Mouse (Mus musculus) frontal cortex, adult 2 months (tissue): ENCODE measurements around the gene Jtb. TPM values are rescaled to one million over a fixed set of nuclear protein-coding genes. Genes with fewer than 3 reads are reported as not detected.

Experiments
- DNase-seq, 2 experiments: peaks; one replicate each; pipeline ENCODE4 v3.0.0; 2022; ENCODE audit warnings: low spot score in 1 of 2; ENCODE audit errors: extremely low spot score in 1 of 2
- polyA plus RNA-seq: library from polyadenylated mRNA; depleted of rRNA; stranded (reverse); fragments of >200 nt; gene quantifications from 2 replicates; pipeline ENCODE4 v1.2.3, GENCODE M21; 2012

Gene Jtb
- polyA plus RNA-seq, 1 experiment: 57.6 TPM

DNA sequence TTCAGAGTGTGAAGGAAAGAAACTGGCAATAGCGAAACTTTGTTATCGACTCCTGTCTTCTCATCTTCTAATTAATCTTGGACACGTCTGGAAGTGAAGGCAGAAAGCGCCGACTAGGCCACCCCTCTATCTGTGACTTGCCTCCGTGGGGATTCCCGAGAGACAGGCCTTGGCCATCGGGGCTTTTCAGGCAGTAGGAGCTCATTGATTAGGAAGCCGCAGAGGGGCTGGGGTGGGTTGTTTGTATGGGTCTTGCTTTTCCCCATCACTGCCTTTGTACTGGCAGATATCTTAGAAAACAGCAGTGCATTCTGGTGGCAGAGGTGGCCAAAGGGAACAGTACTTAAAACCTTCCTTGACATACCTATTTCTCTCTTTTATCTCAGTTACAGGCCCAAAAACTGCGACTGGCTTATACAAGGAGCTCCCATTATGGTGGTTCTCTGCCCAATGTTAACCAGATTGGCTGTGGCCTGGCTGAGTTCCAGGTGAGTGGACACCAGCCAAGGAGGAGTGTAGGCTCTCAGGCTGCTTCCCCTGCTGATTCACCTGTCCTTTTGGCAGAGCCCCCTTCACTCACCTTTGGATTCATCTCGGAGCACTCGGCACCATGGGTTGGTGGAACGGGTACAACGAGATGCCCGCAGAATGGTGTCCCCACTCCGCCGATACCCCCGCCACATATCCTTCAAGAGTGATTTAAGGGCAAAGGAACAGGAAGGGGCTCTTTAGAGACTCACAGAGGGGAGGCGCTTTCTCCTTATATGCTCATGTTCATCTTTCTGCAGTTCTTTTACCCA, 25.5 kb downstream of the Jtb start:
- DNase-seq: no peak

DNA sequence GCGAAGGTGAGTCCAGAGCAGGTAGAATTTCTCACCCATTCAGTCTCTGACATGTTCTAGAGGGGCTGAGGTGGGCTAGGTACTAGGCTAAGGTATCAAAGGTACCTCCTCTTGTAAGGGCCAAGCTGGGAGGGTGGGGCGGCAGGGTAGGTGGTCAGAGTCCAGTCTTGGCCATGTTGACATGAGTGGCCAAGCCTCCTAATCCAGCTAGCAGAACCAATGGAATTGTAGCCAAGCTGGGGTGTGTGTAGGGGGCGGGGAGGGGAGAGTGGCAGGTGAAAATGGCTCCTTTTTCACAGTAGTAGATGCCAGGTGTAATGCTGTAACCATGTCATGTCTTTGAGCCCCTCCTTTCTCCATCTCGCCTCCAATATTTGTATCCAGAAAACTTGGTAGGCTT, 27.1 kb downstream of the Jtb start:
- no peak for DNase-seq

DNA sequence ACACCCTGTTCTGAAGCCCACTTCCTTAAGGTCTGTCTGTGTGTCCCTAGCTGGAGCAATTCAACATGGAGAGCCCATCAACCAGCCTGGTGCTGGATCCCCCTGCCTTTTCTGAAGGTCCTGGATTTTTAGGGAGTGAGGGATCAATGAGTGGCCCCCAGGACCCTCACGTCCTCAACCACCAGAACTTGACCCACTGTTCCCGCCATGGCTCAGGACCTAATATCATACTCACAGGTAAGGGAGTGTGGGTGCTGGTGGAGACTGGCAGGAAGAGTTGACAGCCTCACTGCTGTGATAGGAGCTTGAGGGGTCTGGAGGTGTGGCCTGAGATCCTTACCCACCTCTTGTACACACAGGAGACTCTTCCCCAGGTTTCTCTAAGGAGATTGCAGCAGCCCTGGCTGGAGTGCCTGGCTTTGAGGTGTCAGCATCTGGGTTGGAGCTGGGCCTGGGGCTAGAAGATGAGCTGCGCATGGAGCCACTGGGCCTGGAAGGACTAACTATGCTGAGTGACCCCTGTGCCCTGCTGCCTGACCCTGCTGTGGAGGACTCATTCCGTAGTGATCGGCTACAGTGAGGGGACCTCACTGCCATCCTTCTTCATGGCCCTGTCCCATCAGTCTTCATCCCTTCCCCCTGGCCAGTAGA, 31.8 kb downstream of the Jtb start:
- no peak for DNase-seq

DNA sequence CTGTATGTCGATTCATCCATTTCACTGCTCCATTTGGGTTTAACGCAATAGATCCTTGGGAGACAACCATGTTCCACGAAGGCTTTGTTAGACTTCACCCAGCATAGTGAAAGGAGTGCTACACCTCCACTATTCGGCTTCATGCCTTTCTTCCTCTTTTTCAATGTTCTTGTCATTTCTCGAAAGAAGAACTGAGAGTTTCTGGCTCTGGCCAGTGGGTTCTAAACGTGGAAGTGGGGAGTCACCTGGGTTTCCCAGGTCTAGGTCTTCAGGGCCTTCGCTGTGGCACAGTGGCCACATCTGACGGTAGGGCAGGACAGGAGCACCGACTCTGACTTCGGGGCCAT, 33.3 kb downstream of the Jtb start:
- no peak for DNase-seq

DNA sequence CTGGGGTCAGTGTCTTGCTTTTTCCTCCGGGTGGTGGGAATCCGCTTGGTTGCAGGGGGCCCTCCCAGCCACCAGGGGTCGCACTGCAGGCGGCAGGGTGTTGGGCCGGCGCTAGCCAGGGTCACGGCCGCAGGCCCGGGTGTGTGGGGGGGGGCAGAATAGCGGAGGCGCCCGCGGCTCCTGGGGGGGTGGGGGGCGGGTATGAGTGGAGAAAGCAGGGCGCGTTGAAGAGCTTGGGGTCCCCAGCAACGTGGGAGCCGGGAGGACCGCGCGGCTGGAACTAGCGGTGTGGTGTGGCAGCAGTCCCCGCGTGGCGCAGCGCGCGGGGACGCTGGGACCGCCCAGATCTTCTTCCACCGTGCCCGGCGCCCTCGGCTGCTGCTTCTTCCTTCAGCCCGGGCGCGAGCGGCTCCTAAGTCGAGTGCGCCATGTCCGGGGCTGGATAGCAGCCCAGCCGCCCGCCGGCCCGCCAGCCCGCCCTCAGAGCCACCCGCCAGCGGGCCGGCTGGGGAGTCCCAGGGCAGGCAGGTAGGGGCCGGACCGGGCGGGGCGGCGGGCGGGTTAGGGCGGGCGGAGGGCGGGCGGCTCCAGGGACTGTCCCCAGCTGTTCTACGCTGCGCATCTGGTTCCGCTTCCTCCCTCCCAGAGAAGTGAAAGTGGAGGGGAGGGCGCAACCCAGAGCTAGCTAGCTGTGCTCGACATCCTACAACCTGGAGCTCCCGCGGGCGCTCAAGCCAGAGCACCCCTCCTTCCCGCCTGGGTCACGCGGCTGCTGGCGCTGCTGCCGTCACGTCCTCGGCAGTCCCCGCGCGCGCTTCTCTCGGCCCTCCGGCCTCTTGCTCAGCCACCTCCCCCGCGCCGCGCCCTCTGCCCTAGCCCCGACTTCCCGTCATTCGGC, 33.9 kb downstream of the Jtb start, which contains the start of gene Dennd4b:
Gene Dennd4b, plus strand, starts transcription at position 152 of the 898 bp plus-strand sequence.
- peak; percentile 72 to 94 for DNase-seq

DNA sequence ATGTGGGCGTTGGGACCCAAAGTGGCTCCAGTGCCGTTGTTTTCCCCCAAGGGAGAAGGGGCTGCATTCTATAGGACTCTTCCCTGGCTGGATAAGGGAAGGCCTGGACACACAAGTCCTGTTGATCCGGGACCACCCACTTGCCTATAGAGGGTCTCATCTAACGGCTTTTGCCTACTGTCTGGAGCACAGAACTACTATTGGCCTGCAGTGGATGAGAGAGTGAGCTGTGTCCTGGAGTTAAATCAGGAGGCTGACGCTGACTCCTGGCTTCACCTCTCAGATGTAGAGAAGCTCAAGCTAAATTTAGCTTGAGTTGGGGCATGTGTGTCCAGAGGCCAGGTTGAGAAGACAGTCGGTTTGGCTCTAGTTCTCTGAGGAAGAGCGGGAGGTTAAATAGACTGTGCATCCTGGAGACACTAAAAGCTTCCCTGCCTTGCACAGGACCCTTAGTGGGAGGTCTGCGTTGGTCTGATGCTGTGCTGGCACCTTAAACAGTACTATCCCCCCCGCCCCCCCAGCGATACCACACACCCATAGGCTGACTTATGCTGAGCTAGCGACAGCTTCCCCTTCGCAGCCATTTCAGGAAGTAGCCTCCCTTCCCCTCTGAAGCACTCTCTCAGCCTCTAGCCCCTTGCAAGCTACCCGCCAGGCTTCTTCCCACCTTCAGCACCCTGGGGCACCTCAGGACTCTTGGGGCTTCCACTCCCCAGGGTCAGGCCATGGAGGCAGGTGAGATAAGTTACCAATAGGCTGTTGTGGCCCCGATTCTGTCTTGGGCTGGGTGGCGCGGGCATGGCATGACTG, 34.7 kb downstream of the Jtb start:
- DNase-seq: no peak

DNA sequence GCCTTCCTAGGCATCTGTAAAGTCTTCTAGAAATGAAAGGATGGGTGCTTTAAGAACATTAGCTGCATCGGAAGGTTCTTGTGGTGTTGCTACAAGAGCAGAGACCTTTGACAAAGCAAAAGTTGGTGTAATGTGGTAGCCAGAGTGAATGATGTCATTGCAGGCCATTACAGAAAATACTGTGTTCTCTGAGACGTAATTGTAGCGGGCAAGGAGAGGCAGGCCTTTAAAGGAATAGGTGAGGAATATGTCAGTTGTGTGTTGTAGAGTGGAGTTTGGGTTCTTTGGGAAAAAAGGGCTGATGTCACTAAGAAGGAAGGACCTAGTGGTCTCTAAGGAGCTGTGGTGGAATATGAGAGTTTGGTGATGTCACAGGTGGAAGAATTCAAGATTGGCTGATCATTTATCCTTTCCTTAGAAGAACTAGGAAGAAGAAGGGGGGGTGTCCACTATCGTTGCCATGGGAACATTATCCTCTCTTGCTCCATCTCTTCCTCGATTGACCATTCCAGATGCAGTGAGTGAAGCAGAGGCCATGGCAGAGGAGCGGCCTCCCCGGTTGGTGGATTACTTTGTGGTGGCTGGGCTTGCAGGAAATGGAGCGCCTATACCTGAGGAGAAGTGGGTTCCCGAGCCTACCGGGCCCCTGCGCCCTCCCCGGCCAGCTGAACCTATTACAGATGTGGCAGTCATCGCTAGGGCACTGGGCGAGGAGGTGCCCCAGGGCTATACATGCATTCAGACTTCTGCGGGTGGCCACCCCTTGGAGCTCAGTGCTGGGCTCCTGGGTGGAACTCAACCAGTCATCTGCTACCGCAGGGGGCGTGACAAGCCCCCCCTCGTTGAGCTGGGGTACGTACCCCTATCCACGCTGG, 35.7 kb downstream of the Jtb start:
- no peak for DNase-seq

DNA sequence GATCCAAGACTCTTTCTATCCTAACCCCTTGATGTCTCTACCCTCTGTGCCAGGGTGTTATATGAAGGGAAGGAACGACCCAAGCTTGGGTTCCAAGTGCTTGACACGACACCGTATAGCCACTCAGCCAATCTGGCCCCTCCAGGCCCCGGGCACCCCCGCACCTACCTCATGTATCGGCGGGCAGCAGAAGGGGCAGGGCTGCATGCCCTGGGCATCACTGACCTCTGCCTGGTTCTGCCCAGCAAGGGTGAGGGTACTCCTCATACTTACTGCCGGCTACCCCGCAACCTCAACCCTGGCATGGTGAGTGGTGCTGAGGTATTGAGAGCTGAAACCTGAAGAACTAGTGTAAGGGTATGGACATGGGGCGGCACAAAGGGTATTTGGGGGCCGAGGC, 36.8 kb downstream of the Jtb start:
- no peak for DNase-seq

DNA sequence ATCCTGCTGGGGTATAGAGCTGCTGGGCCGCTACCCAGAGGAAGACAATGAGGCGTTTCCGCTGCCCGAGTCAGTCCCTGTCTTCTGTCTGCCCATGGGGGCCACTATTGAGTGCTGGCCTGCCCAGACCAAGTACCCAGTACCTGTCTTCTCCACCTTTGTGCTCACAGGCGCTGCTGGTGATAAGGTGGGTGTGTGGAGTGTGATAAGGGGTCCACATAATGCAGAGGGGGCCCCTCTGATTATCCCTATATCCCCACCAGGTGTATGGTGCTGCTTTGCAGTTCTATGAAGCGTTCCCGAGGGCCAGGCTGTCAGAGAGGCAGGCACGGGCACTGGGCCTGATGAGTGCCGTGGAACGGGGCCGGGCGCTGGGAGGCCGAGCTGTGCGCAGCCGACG, 37.6 kb downstream of the Jtb start:
- DNase-seq: no peak

DNA sequence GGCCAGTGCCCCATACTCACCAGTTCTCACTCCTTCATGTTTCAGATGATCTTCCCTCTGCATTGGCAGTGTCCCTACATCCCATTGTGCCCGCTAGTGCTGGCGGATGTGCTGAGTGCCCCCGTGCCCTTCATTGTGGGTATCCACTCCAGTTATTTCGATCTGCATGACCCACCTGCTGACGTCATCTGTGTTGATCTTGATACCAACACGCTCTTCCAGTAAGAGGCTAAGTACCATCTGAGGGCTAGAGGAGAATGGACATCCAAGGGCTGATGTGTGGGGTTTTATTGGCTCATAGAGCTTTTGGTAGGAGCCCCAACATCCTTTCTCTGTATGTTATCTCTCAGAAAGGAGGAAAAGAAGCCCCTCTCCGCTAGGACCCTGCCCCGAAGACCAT, 39.4 kb downstream of the Jtb start:
- DNase-seq: no peak

DNA sequence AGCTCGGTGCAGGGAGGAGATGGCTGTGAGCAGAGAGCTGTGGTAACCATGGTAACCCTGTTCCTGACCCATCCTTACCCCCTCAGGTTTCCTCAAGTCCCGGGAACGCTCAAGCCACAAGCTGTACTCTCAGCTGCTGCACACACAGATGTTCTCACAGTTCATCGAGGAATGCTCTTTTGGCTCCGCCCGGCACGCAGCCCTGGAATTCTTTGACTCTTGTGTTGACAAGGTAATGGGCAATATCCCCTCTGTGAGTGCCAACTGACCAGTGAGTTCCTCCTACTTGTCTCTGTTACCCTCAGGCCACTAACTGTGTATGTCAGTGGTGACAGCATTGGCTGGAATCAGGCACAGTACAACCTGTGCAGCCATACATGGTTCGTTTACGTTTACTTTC, 40.8 kb downstream of the Jtb start:
- DNase-seq: no peak

DNA sequence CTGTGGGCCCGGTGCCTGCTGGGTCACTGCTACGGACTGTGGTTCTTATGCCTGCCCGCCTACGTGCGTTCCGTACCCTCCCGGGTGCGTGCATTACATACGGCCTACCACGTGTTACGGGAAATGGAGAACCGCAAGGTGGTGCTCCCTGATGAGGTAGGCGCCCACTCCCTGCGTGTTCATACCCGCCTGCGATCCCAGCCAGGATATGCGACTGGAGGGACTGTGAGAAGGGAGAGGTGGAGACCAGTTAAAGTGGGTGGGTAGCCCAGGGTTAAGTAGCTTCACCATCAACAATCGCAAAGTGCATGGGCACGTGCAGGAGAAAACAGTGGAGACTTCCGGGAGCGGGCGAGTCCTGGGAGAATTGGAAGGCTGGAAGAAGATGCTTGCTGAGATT, 42.5 kb downstream of the Jtb start:
- DNase-seq: no peak

DNA sequence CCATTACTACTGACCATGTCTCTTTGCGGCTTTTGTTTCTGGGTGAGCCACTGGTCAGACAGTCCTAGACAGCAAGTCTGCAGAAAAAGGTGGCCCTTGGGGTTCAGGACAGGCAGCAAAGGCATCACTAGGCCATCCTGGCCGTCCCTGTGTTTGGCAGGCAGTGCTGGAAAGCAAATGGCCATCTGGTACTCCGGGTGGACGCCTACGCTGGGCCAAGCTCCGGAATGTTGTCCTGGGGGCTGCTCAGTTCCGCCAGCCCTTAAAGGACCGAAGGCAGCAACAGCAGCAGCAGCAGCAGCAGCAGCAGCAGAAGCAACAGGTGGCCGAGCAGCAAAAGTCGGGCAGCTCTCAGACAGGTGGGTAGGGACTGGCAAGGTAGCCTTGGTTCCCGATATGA, 43.9 kb downstream of the Jtb start:
- DNase-seq: no peak

DNA sequence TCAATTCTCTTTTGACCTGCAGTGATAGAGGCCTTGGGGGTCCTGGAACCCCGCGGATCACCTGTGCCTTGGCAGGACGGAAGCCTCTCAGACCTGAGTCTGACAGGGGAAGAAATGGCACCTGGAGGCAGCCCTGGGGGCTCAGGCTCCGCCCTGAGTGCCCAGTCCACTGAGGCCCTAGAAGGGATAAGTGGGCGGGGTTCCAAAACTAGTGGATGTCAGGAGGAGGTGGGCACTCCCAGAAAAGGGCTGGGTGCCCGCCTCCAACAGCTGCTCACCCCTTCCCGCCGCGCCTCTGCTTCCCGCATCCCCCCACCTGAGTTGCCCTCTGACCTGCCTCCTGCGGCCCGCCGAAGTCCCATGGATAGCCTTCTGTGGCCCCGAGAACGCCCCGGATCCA, 45.5 kb downstream of the Jtb start:
- DNase-seq: no peak

DNA sequence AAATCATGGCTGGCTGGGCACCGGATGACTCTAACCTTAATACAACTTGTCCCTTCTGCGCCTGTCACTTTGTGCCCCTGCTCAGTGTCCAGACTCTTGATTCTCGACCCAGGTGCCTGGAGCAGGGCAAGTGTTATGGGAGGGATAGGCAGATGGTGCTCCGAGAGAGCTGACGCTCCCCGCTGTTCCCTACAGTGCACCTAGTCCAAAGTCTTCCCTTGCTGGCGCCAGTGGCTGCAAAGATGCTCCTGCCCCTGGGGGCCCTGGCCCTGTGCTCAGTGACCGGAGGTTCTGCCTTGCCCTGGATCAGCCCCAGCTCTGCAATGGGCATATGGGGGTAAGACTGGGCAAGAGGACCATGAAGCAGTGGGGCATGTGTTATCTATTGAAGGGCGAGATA, 46.4 kb downstream of the Jtb start:
- no peak for DNase-seq

DNA sequence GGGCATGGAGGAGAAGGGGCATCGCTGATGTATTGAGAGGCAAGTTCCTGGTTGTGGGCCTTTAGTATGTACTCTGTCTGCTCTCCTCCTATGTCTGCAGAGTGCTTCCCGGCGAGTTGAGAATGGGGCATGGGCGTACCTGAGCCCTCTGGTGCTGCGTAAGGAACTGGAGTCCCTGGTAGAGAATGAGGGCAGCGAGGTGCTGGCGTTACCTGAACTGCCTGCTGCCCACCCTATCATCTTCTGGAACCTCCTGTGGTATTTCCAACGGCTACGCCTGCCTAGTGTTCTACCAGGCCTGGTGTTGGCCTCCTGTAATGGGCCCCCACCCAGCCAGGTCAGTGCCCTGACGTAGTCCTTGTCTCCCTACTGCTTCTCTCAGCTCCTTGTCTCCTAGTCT, 46.8 kb downstream of the Jtb start:
- DNase-seq: no peak

DNA sequence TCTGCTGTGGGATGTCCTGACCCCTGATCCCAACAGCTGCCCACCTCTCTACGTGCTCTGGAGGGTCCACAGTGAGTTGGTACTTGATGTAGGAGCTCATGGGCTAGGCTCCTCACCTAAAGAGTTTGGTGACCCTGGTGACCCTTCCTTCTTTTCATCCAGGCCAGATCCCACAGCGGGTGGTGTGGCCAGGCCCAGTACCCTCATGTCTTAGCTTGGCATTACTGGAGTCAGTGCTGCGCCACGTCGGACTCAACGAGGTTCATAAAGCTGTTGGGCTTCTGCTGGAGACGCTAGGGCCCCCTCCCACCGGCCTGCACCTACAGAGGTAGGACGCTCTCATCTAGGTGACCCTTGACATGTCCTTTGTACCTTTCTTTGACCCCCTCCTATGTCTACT, 47.8 kb downstream of the Jtb start:
- no peak for DNase-seq

DNA sequence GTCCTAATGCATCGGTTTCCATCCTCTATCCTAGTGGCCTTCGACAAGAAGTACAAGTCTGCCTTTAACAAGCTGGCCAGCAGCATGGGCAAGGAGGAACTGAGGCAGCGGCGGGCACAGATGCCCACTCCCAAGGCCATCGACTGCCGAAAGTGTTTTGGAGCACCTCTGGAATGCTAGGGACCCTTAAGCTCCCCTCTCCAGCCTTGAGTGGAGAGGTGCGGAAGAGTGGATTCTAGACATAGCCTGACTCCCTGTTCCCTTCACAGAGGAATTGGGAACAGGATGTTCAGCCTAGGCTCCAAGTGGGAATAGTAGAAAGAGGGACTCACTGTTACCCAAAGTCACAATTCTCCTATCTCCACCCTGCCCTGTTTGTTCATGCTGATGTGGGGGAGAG, 48.3 kb downstream of the Jtb start:
- DNase-seq: no peak

DNA sequence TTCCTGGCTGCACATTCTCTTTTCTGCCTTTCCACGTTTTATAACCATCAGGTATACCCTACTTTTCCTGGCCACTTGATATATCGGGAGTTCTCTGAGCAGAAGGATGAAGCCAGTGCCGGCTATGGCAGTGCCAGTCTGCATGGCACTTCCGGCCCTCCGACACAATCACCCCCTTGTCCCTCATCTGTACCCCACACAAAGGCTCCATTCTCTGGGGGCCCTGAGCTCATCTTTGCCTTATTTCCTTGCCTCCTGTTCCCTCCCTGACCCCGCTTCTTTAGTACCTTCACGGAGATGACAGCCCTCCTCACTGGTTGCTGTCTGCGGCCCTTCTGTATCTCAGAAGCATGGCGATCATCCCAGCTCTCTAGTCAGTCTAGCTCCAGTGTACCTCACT, 49.3 kb downstream of the Jtb start:
- DNase-seq: no peak

DNA sequence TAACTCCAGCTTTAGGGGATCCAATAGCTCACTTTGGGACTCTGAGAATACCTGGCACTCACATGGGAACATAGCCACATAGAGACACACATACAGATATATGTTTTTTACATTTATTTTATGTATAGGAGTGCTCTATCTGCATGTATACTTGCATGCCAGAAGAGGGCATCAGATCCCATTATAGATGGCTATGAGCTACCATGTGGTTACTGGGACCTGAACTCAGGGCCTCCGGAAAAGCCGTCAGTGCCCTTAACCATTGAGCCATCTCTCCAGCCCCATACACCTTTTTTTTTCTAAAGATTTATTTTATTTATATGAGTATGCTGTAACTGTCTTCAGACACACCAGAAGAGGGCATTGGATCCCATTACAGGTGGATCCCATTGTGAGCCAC, 52.8 kb downstream of the Jtb start:
- DNase-seq: no peak
